Mouse (Mus musculus) small intestine, adult 2 months (tissue): ENCODE measurements around the gene Tmem229b.

ENCODE experiments used
- CTCF ChIP-seq: fragments of 200-500 bp; IDR thresholded peaks from 2 replicates; pipeline ENCODE4 v1.5.1; 2012; ENCODE audit warnings: low read depth, mild to moderate bottlenecking, control low read depth, inconsistent platforms, low read length, moderate library complexity, mixed read lengths; ENCODE audit not compliant: insufficient replicate concordance, insufficient read length; ENCODE audit errors: extremely low read depth
- POLR2A ChIP-seq: fragments of 200-500 bp; IDR thresholded peaks from 2 replicates; pipeline ENCODE4 v1.6.1; 2012; ENCODE audit warnings: low read depth, mild to moderate bottlenecking, control low read depth, inconsistent platforms, low read length, moderate library complexity

DNA sequence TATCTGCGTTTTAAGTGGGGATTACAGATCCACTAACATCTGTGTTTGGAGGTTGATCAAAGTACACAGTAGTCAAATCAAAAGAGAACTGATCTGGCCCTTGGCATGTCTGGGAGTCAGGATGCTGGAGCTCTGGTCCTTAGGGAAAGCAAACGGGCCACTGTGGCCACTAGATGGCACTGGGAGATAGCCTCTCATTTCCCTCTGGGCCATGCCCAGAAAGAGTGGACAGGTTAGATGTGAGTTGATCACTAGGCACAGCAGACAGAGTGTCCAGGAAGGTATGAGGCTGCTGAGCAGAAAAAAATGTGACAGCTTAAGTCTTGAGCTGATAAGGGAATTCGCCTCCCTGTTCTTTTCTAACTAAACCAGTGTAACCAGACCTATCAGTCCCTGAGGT, 15.5 kb upstream of the Tmem229b start:
- TF ChIP-seq POLR2A (no peak), CTCF (peak; percentile 89; the same call in 1 of the 2 replicates)
